Mouse (Mus musculus): ENCODE measurements around the gene Mfap2.

Mfap2 gene

DNA sequence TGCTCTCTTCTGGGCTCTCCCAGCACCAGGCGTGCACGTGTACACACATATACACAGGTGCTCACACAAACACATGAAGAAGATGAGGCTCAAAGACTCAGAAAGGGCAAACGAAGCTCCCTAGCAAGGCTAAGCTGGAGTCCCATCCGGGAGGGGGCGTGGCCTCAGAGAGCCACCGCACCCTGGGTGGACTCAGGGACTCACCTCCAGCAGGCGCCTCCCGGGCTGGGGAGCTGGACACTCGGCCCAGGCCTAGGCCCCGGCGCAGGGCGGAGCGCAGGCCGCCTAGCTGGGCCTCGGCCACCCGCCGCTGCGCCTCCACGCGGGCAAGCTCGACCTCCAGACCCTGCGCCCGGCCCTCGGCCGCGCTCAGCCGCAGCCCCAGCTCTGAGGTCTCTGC lies 14.8 kb downstream of the Mfap2 start:
- no peak for ATAC-seq (ENCODE audit: low TSS enrichment)

DNA sequence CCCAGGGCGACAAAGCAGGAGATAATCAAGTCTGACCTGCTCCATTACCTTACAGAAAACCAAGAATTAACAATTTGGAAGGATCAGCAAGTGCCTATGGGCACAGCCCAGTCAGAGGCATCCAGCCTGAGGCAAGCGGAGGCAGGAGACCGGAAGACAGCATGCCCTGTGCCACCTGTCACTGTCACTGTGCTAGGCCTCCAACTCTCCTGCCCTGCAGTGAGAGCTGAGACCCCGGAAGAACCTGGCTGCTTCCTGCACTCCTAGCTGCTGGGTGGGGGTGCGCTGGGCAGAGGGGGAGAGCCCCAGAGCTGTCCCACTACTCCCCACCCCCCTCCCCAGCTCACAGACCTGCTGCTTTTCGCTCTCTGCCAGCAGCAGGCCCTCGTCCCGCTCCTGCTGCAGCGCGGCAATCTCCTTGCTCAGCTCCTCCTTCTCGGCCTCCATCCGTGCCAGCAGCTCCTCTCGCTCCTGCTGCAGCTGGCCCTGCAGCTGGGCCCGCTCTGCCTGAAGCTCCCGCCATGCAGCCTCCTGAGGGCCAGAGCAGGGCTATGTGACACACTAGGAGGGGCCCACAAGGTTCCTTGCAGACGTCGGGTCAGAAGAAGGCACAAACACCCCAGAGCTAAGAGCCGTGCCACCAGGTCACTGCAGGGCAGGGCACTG lies 20.5 kb downstream of the Mfap2 start:
- no peak for ATAC-seq (ENCODE audit: low TSS enrichment)

DNA sequence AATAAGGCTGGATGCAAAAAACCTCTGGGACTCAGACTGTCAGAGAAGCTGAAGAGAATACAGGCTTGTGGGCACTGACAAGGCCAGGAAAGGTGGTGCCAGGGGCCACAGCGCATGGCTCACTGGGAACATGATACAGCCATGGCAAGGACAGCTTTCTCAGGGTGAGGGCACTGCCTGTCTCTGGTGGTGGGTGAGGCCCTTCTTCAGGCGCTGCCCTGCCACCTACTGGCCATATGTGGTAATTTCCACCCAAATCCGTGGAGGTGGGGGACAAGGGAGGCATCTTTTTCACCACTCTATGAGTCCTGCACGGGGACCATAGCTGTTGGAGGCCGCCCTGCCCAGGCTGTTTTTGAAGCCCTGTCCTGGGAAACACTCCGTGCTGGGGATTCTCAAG lies 21.5 kb downstream of the Mfap2 start:
- peak; percentile 77 for ATAC-seq (ENCODE audit: low TSS enrichment)

GRCm38 (mm10) chr4:141033606-141034549 lies 23.7 kb downstream of the Mfap2 start:
- no peak for ATAC-seq (ENCODE audit: low TSS enrichment)

DNA sequence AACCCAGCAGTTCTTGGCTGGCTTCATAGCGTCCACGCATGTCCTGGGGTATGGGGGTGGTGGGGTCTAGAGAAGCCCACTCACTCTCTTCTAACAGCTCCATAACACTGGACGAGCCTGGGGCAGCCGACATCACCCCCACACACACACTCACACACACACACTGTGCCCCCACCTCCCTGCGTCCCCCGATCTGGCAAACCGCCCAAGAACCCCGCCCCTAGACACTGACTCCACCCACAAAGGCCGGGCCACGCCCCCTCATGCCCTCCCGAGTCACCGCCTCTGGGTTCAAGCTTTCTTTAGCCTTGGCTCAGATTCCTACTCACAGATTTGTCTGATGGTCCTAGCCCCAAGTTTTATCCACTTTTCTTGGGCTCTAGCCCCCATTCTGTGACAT lies 30.9 kb downstream of the Mfap2 start:
- ATAC-seq (ENCODE audit: low TSS enrichment): no peak

- peak; percentile 41; the same call in 1 of the 2 replicates for ATAC-seq (ENCODE audit: low TSS enrichment)
Measured at GRCm38 (mm10) chr4:141044816-141045215, 34.6 kb downstream of the Mfap2 start.

- ATAC-seq (ENCODE audit: low TSS enrichment): no peak
Measured at GRCm38 (mm10) chr4:141048810-141049475, 38.7 kb downstream of the Mfap2 start.

DNA sequence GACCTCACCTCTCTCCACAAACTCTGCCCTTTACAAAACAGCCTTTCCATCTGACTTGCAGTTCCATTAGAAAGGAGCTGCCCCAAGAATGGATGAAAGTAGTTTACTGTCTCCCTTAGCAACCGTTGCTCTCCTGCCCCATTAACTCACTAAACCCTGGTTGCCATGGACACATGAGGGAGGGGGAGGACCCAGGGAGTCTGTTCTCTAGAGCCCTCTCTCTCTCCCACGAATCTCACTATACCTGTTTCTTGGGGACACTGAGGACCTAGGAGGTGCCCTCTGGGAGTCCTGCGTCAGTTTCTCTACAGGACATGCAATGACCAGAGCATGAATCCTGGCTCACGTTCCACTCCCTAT lies 39.2 kb downstream of the Mfap2 start:
- 0 out of 2 replicates have a peak, but pooled peaks have one; percentile 24 for ATAC-seq (ENCODE audit: low TSS enrichment)

DNA sequence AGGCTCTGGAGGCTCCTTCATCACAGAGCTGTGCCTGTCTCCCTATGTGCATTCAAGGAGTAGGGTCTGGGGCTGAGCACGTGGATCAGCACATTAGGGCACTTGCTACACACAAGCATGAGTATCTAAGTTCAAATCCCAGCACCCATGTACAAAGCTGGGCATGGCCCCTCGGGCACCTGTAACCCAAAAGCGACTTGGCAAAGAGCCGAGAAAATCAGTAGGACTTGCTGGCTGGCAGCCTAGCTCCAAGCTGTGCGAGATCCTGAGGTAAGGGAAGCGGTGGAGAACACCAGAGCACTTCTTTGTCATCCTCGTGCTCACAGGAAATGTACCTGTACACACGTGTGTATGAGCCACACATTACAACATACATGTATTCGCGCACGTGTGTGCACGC lies 42.2 kb downstream of the Mfap2 start:
- ATAC-seq (ENCODE audit: low TSS enrichment): no peak

DNA sequence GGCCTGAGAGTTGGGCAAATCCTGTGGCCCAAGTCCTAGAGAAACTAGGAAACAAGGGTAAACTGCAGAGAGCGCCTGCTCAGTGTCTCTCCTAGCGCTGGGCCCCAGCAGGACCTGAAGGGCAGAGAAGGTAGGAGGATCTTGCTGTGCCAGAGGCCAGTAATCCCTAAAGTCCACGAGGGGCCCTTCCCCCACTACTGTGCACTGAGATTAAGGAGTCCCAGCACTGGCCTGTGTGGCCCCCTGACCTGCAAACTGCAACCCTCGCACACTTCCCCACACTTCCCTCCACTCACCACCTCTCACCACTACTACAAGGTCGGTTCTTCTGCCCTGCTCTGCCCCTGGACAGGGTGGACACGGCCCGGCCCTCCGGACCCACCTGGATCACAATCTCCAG lies 42.9 kb downstream of the Mfap2 start:
- no peak for ATAC-seq (ENCODE audit: low TSS enrichment)

DNA sequence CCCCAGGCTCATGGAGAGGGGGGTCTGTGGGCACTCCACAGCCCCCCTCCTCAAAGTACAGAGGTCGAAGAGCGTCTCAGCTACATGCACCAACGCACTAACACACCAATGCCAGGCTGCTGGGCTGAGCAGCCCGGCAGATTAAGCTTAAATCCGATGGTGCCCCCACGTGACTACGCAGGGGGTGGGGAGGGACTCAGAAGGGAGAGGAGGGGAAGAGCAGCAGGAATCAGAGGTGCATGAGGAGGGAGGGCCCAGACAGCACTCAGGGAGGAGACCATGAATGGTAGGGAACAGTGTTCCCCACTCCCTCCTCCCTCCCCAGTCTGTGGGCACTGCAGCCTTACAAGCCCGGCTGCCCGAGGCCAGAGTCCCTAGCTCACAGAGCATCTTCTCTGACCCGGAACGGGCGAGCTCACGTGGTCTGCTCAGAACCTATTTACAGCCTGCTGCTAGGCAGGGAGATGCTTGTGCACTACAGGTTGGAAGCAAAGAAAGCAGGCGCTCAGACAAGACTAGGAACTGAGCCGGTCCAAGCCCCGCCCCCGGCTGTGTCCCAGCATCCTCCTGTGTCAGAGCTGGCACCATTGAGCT lies 43.4 kb downstream of the Mfap2 start:
- ATAC-seq (ENCODE audit: low TSS enrichment): peak; percentile 83

GRCm38 (mm10) chr4:141056970-141057369 lies 46.8 kb downstream of the Mfap2 start:
- ATAC-seq (ENCODE audit: low TSS enrichment): no peak

- no peak for ATAC-seq (ENCODE audit: low TSS enrichment)
Measured at GRCm38 (mm10) chr4:141058835-141059234, 48.6 kb downstream of the Mfap2 start.

DNA sequence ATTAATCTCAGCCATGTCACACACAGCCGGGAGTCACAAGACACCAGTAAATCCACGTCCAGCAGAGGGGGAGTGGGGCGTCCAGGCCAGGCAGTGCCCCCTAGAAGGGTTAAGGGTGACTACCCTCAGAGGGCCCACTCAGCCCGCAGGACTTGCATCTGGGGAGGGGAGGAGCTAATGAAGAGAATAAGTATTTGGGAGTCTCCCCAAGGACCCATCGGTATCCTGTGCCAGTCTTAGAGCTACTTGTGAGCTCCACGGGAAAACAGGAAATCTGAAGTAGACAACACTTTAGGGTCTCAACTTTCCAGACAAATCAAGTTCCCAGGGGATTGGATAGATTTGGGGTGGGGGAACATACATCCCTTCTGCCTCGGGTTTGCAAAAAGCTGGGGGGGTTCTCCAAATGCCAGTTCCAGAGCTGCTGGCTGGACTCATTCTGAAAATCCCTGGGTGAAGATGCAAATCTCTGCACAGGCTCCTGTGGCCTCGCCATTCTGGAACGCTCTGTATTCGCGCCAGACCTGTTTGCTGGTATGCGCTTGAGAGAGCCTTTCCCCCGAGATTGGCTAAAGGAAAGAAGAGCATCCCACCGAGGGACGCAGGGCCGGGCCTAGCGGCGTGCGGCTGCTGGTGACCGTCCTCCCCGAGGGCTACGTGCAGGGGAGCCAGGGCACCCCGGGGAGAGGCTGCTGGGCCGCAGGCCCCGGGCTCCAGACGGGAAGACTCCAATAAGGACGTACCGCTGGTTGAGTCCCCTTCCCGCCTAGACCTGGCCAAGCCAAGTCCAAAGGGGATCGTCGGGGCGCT lies 49.6 kb downstream of the Mfap2 start:
- peak; percentile 53 for ATAC-seq (ENCODE audit: low TSS enrichment)

DNA sequence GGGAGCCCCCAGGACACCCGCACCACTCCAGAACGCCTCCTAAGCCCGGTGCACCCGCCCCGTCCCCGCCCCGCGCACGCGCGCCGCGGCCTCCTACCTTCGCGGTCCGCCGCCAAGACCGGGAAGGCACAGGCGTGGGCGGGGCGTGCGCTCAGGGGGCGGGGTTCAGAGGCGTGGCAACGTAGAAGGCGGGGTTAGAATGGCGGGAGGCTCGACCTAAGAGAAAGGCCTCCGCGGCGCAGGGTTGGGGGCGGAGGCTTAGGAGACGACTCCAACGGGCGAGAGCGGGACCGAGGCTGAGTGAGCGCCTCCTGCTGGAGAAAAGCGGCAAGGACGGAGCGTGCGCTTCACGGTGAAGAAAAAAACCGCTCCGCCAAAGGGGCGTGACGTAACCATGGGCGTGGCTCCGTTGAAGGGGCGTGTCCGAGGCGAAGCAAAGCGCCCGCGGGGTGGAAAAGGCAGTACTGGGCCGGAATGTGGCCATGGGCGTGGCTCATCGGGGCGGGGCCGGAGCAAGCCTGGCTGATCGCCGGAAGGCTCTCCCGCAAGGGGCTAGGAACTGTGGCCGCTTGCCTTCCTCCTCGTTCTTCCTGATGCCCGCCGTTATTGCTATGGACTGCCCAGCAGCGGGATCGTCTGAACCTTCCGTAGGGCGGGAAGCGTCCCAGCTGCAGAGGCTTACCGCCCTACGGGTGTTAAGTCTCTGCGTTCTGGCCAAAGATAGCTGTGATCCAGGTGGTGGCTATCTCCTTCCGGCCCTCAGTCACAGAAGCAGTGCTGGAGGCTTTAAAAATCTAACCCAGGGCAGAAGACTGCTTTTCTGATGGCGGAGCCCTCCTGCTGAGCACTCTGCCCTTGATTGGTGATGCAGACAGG lies 50.4 kb downstream of the Mfap2 start, which contains the start of gene Crocc:
Gene Crocc (minus strand): TSS at position 125 of the 876 bp plus-strand sequence.
- ATAC-seq (ENCODE audit: low TSS enrichment): peak; percentile 80

GRCm38 (mm10) chr4:141064104-141064659 lies 54.0 kb downstream of the Mfap2 start:
- ATAC-seq (ENCODE audit: low TSS enrichment): no peak

DNA sequence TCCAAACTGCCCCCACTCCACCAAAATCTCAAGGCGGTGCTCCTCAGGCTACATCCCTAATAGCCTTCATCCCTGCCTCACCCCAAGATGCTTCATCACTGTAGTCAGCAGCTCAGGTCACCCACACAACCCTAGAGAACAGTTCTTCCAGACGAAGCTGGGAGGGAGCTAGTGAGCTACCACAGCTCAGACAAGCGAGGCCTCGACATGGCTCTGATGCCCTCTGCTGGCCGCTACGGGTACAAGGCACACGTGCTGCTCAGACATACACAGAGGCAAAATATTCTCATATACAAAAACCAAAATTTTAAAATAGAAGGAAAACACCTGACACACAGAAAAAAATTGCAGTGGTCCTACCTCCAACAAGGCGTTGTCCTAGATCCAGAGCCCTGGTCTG lies 54.9 kb downstream of the Mfap2 start:
- peak; percentile 68 for ATAC-seq (ENCODE audit: low TSS enrichment)

All from frontal cortex, adult (tissue).